Mouse (Mus musculus) limb, embryonic 15.5 days (tissue): Measurements from ENCODE around the gene Gm44965. TPM values are rescaled to one million over a fixed set of nuclear protein-coding genes. Genes with fewer than 3 reads are reported as not detected.

Source experiments
- ATAC-seq: fragments of 200-750 bp; cut with Nextera tagmentation; 2 replicates; pipeline ENCODE4 v1.8.0; 2017; ENCODE audit warnings: low read depth, moderate TSS enrichment; ENCODE audit not compliant: insufficient number of reproducible peaks, low FRiP score, low TSS enrichment
- H3K27ac ChIP-seq: fragments of 300-500 bp; sonication (generic); 2 replicates; pipeline ENCODE4 v1.5.1; 2015; ENCODE audit warnings: moderate library complexity, mild to moderate bottlenecking, inconsistent platforms
- H3K27me3 ChIP-seq: fragments of 300-500 bp; sonication (generic); 2 replicates; pipeline ENCODE4 v1.6.1; 2015; ENCODE audit warnings: inconsistent platforms
- H3K36me3 ChIP-seq: fragments of 300-500 bp; sonication (generic); 2 replicates; pipeline ENCODE4 v1.6.1; 2015; ENCODE audit warnings: inconsistent platforms
- H3K4me1 ChIP-seq: fragments of 300-500 bp; sonication (generic); 2 replicates; pipeline ENCODE4 v1.6.1; 2015; ENCODE audit warnings: inconsistent platforms
- H3K4me2 ChIP-seq: fragments of 300-500 bp; sonication (generic); 2 replicates; pipeline ENCODE4 v1.6.1; 2015; ENCODE audit warnings: mild to moderate bottlenecking, inconsistent platforms
- H3K4me3 ChIP-seq: fragments of 300-500 bp; sonication (generic); 2 replicates; pipeline ENCODE4 v1.5.1; 2015; ENCODE audit warnings: mild to moderate bottlenecking, inconsistent platforms
- H3K9ac ChIP-seq: fragments of 300-500 bp; sonication (generic); 2 replicates; pipeline ENCODE4 v1.6.1; 2015; ENCODE audit warnings: inconsistent platforms
- H3K9me3 ChIP-seq: fragments of 300-500 bp; sonication (generic); 2 replicates; pipeline ENCODE4 v1.6.1; 2016; ENCODE audit warnings: inconsistent platforms
- WGBS: fragments of 180-500 bp; shearing (Covaris S2); methylation state at CpG from one replicate; pipeline ENCODE4 v1.1.7; 2015; 5-methylcytosine and 5-hydroxymethylcytosine counted together
- polyA plus RNA-seq: library from polyadenylated mRNA; unstranded; fragments of >200 nt; fragmentation: Nextera tagmentation; extraction: Ambion mirVana; gene quantifications from 2 replicates; pipeline ENCODE4 v1.2.1, GENCODE M21; 2015

Gm44965 gene
- polyA plus RNA-seq, 1 experiment from 2014 or later, result 1.1 TPM

GRCm38 (mm10) chr6:48565693-48566310 is 27.9 kb upstream of the Gm44965 start:
- WGBS, result 75% methylated on average over 4 of the region's 4 CpGs
- H3K27me3 ChIP-seq, result no peaks in the 10 kb centered on the region
- H3K27ac ChIP-seq, result no peak overlapping the region
- peaks cover 19% of the 10 kb centered on the region for H3K4me1 ChIP-seq
- no peak overlapping the region for H3K4me3 ChIP-seq
- no peaks in the 10 kb centered on the region for H3K9me3 ChIP-seq
- no peak overlapping the region for H3K9ac ChIP-seq
- H3K4me2 ChIP-seq, result no peak overlapping the region
- H3K36me3 ChIP-seq, result peaks cover 11% of the 10 kb centered on the region
- no peak for ATAC-seq

GRCm38 (mm10) chr6:48566312-48566711 is 27.4 kb upstream of the Gm44965 start:
- no peak for ATAC-seq
- H3K4me2 ChIP-seq, result no peak overlapping the region
- no peak overlapping the region for H3K4me3 ChIP-seq
- peaks cover 11% of the 10 kb centered on the region for H3K36me3 ChIP-seq
- H3K4me1 ChIP-seq, result peaks cover 19% of the 10 kb centered on the region
- no peaks in the 10 kb centered on the region for H3K27me3 ChIP-seq
- 28% methylated on average over 5 of the region's 5 CpGs for WGBS
- no peak overlapping the region for H3K9ac ChIP-seq
- H3K27ac ChIP-seq, result no peak overlapping the region
- H3K9me3 ChIP-seq, result no peaks in the 10 kb centered on the region

- H3K9ac ChIP-seq, result no peak overlapping the region
- H3K9me3 ChIP-seq, result no peaks in the 10 kb centered on the region
- H3K27ac ChIP-seq, result 0 out of 2 replicates have a peak overlapping the region, but pooled peaks have one; percentile 1
- H3K27me3 ChIP-seq, result no peaks in the 10 kb centered on the region
- H3K4me3 ChIP-seq, result no peak overlapping the region
- peaks cover 8% of the 10 kb centered on the region; the same call in 1 of the 2 replicates for H3K36me3 ChIP-seq
- WGBS, result 71% methylated on average over 21 of the region's 21 CpGs
- ATAC-seq, result no peak; the same call in 1 of the 2 replicates
- peaks cover 33% of the 10 kb centered on the region for H3K4me1 ChIP-seq
- no peak overlapping the region for H3K4me2 ChIP-seq
These were observed 25.4 kb upstream of the Gm44965 start for GRCm38 (mm10) chr6:48568036-48568984.

GRCm38 (mm10) chr6:48569065-48569807 is 24.5 kb upstream of the Gm44965 start:
- Histone ChIP-seq H3K27ac (no peak overlapping the region), H3K4me3 (no peak overlapping the region), H3K36me3 (peaks cover 6% of the 10 kb centered on the region; the same call in 1 of the 2 replicates), H3K4me1 (peaks cover 34% of the 10 kb centered on the region), H3K27me3 (no peaks in the 10 kb centered on the region), H3K4me2 (no peak overlapping the region), H3K9ac (no peak overlapping the region), H3K9me3 (no peaks in the 10 kb centered on the region)
- no peak for ATAC-seq
- 78% methylated on average over 8 of the region's 8 CpGs for WGBS

- WGBS, result 89% methylated on average over 5 of the region's 5 CpGs
- Histone ChIP-seq H3K36me3 (no peaks in the 10 kb centered on the region), H3K4me3 (no peak overlapping the region), H3K9ac (no peak overlapping the region), H3K4me1 (peaks cover 23% of the 10 kb centered on the region), H3K27ac (peak overlapping the region; percentile 50; the same call in 1 of the 2 replicates), H3K27me3 (no peaks in the 10 kb centered on the region), H3K9me3 (no peaks in the 10 kb centered on the region), H3K4me2 (no peak overlapping the region)
- ATAC-seq, result no peak
These were observed 21.7 kb upstream of the Gm44965 start for GRCm38 (mm10) chr6:48572014-48572413.

GRCm38 (mm10) chr6:48572572-48573061 is 21.1 kb upstream of the Gm44965 start, which contains the start of gene Rarres2:
Gene Rarres2 (minus strand): TSS chr6:48572789.
- Histone ChIP-seq H3K36me3 (no peaks in the 10 kb centered on the region), H3K4me3 (no peak within 1 kb of the TSS), H3K27me3 (no peaks in the 10 kb centered on the region), H3K4me1 (peaks cover 23% of the 10 kb centered on the region), H3K27ac (peak within 1 kb of the TSS; percentile 50), H3K4me2 (no peak within 1 kb of the TSS; the same call in 1 of the 2 replicates), H3K9me3 (no peaks in the 10 kb centered on the region), H3K9ac (no peak within 1 kb of the TSS)
- WGBS, result 14% methylated on average over 6 of the region's 6 CpGs
- 0 out of 2 replicates have a peak, but pooled peaks have one; percentile 26 for ATAC-seq

- Histone ChIP-seq H3K27ac (peak overlapping the region; percentile 50; the same call in 1 of the 2 replicates), H3K4me1 (peaks cover 21% of the 10 kb centered on the region)
- 38% methylated on average over 10 of the region's 10 CpGs for WGBS
These were observed 20.5 kb upstream of the Gm44965 start for GRCm38 (mm10) chr6:48573280-48573679.

GRCm38 (mm10) chr6:48573981-48574380 is 19.8 kb upstream of the Gm44965 start:
- 59% methylated on average over 3 of the region's 3 CpGs for WGBS
- H3K27me3 ChIP-seq, result no peaks in the 10 kb centered on the region
- no peaks in the 10 kb centered on the region for H3K9me3 ChIP-seq
- H3K4me3 ChIP-seq, result no peak overlapping the region
- H3K4me1 ChIP-seq, result peaks cover 15% of the 10 kb centered on the region
- 0 out of 2 replicates have a peak overlapping the region, but pooled peaks have one; percentile 33 for H3K27ac ChIP-seq
- no peak overlapping the region for H3K4me2 ChIP-seq
- H3K9ac ChIP-seq, result no peak overlapping the region
- H3K36me3 ChIP-seq, result no peaks in the 10 kb centered on the region
- no peak for ATAC-seq

More at GRCm38 (mm10) chr6:48573280-48573679, 20.5 kb upstream of the Gm44965 start:
- no peaks in the 10 kb centered on the region for H3K27me3 ChIP-seq
- no peak overlapping the region for H3K9ac ChIP-seq
- no peak overlapping the region for H3K4me2 ChIP-seq
- H3K4me3 ChIP-seq, result no peak overlapping the region
- no peak for ATAC-seq
- H3K36me3 ChIP-seq, result no peaks in the 10 kb centered on the region
- no peaks in the 10 kb centered on the region for H3K9me3 ChIP-seq

GRCm38 (mm10) chr6:48578736-48579135 is 15.0 kb upstream of the Gm44965 start:
- H3K9me3 ChIP-seq, result no peaks in the 10 kb centered on the region
- no peaks in the 10 kb centered on the region for H3K27me3 ChIP-seq
- H3K27ac ChIP-seq, result no peak overlapping the region
- H3K36me3 ChIP-seq, result no peaks in the 10 kb centered on the region
- ATAC-seq, result no peak
- no peak overlapping the region for H3K4me3 ChIP-seq
- no peak overlapping the region for H3K4me2 ChIP-seq
- 48% methylated on average over 5 of the region's 5 CpGs for WGBS
- H3K9ac ChIP-seq, result no peak overlapping the region
- no peaks in the 10 kb centered on the region for H3K4me1 ChIP-seq

GRCm38 (mm10) chr6:48579215-48579648 is 14.5 kb upstream of the Gm44965 start:
- Histone ChIP-seq H3K9me3 (no peaks in the 10 kb centered on the region), H3K27me3 (no peaks in the 10 kb centered on the region), H3K36me3 (no peaks in the 10 kb centered on the region), H3K4me2 (no peak overlapping the region), H3K9ac (no peak overlapping the region), H3K4me1 (no peaks in the 10 kb centered on the region), H3K27ac (no peak overlapping the region), H3K4me3 (no peak overlapping the region)
- ATAC-seq, result no peak
- WGBS, result 24% methylated on average over 5 of the region's 5 CpGs

GRCm38 (mm10) chr6:48581257-48581656 is 12.5 kb upstream of the Gm44965 start:
- Histone ChIP-seq H3K36me3 (no peaks in the 10 kb centered on the region), H3K4me2 (no peak overlapping the region), H3K27ac (no peak overlapping the region), H3K4me3 (no peak overlapping the region), H3K27me3 (no peaks in the 10 kb centered on the region), H3K9ac (no peak overlapping the region), H3K9me3 (no peaks in the 10 kb centered on the region), H3K4me1 (no peaks in the 10 kb centered on the region)
- 63% methylated on average over 3 of the region's 3 CpGs for WGBS
- no peak for ATAC-seq
